Mouse (Mus musculus) adrenal gland (tissue): ENCODE results near the gene Tgm5.
"Not testable (repeated sequence)": the region's sequence is repeated elsewhere in the genome, so short reads cannot be mapped to it uniquely, and the experiment has no call there.

Source experiments
- intact Hi-C: fragments of 180-260 bp; cut with DNase I; formaldehyde crosslinking; loops from one replicate; pipeline ENCODE4 v1.15.1; 2025
- long read RNA-seq, 2 experiments: library from polyadenylated mRNA; unstranded; transcript quantifications; one replicate each; pipeline ENCODE4 v2.0.0; 2020; ENCODE audit warnings: borderline replicate concordance in 1 of 2; ENCODE audit not compliant: insufficient replicate concordance in 1 of 2

Gene Tgm5
- long read RNA-seq, experiment 1 = 0 reads
- long read RNA-seq, experiment 2 = 0 reads

DNA sequence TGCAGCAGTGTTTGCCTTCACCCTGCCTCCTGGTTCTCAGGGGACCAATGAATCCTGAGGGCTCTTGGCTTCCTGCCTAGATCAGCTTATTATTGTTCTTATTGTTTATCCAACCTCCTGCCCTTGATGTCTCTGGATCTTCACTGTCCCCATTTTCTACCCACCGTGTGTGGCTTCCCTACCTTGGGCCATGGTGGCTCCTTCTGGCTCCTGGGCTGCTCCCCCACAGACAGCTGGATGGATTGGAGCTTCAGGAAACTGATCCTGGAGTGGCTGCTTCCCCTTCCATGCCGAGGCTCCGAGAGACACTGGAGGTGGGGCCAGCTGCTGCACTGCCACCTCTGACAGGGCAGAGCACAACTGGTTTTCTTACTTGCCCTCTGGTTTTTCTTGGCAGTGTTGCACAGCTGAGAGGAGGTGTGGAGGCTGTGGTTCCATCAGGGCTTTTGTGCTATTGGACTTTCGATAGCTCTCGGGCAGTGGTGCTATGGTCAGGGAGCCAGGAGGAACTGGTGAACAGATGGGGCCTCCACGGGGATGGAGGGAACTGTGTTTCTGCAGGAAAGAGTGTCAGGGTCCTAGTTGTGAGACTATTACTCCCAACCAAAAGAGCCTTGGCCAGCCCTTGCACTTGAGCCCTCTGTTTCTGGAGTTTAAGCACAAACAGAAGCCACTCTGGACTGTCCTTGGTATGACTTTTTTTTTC lies at the start of gene Tgm5:
Gene Tgm5, minus strand, starts transcription at position 362 of the 706 bp plus-strand sequence.
- intact Hi-C loops = no loop called here

DNA sequence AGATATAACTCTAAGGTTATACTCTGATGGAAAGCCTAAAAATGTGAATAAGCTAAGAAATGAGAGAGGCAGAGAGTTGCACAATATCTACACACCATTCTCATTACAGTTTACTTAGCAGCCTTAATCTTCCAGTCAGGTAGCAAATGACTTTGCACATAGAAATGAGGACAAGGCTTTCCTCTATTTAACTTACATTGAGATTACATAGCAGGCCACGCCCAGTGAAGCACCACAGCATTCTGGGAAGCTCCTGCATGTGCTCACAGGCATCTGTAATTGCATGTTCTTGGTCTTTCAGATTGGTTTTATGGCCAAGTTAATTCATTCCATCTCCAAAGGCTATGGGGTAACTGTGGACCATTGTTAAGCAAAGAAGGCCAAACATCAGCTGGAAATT lies 47.2 kb upstream of the Tgm5 start:
- intact Hi-C loops = no loop called here

DNA sequence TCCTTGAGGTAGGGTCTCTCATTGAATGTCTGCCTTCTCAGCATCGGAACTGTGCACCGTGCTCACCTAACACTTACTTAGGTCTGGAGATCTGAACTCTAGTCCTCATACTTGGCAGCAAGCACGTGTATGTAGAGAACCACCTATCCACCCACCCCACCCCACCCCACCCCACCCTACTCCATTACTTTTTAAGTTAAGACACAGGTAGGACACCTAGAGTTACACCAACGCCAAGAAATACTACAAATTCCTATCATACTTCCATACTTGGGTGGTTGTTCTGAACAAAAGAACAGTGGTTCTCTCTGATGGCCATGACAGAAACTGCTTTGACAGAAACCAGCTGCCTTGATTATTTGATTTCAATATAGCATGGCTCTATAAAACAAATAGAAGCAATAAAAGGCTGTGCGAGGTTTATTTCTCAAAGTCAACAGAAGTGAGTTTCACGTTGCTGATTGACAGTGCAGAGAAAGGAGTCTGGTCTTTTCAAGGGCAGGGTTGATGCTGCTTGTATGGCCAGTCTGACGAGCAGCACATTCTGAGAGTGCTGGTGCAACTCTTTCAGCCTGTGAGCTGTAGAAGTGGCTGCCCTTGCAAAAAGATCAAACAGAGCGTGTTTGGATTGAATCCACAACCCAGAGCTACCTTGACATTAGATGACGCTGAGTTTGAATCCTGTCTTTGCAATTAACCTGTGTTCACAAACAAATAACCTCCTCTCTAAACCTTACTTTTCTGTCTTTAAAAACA lies 43.4 kb upstream of the Tgm5 start:
- intact Hi-C loops = no loop called here

DNA sequence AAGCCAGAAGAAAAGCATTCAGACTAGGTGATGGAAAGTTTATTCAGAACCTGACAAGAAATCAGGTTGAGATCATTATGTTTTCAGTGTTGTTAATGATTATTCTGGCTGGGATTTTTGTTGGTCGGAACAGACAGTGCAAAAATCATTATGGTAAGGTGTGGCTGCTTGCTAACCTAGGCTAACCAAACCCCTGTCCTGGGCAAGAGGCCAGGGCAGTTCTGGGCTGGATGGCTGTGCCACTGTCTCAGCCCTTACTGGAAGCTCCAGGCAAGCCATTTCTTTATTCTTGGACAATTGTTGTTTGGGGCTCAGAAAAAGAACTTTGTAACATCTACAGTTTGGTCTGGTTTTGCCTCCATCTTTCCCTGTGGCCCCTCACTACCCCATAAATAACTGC lies 41.9 kb upstream of the Tgm5 start:
- intact Hi-C loops = no loop called here

DNA sequence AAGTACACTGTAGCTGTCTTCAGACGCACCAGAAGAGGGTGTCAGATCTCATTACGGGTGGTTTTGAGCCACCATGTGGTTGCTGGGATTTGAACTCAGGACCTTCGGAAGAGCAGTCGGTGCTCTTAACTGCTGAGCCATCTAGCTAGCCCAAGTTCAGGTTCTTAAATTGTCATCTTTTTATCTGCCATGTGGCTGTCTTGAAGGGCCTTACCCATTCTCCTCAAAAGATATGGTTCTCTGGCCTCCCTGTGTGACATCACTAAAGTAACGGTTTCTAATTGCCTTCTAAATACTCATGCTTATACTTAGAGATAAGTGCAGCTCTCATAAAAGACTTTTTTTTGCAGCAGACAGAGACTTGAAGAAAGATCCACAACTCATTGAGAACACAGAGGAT lies 40.7 kb upstream of the Tgm5 start:
- intact Hi-C loops = not testable (repeated sequence)

DNA sequence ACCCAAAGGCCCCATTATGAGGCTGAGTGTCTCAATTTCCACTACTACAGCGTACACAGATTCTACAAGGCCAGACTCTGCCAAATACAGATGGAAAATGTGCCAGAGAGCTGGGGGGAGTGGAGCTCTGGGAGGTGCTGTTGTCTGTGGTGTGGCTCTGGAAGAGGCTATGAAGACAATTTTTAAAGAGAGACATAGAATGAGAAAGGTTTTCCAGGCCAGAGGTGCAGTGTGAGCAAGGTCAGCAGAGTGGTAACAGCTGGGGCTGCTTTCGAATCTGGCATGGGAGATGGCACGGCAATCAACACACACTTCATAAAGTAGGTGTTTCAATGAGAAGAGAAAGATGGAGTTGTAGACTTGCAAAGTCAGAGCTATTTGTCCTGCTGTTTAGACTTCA lies 33.6 kb upstream of the Tgm5 start:
- intact Hi-C loops = no loop called here

DNA sequence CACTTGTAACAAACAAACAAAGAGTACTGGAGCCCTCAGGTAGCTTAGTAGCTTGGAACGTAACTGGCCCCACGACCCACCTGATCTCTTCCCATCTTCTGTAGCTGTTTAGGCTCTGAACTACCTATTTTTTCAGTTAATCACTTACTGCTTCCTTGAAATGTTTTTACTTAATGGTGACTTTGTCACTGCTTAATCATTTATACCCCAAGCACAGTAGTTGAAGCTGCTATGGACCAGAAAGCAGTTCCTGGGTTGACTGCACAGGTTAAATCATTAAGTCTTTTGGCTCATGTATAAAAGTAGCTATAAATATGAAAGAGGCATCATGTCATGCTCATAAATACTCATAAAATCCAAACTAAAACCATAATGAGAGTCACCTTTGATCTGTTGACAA lies 29.8 kb upstream of the Tgm5 start:
- intact Hi-C loops = no loop called here

DNA sequence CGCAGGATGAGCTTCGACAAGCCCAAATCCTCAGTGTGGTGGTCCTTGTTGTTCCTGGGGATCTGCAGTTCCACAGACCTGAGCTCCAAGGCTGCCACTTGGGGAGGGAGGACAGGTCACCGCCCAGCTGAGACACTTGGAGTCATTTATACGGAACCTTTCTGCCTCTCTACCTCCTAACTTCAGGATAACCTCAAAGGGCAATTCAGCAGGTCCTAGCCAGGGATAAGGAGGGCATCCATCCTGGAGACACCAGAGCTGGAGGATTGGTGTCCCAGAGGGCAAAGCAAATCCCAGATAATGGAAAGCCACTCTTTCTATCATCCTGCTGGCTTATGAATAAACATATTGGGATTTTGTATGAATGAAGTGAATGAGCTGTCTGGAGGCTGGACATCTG lies 24.1 kb upstream of the Tgm5 start, which contains the start of gene Tgm7:
Gene Tgm7, minus strand, starts transcription at position 101 of the 400 bp plus-strand sequence.
- intact Hi-C loops = no loop called here

DNA sequence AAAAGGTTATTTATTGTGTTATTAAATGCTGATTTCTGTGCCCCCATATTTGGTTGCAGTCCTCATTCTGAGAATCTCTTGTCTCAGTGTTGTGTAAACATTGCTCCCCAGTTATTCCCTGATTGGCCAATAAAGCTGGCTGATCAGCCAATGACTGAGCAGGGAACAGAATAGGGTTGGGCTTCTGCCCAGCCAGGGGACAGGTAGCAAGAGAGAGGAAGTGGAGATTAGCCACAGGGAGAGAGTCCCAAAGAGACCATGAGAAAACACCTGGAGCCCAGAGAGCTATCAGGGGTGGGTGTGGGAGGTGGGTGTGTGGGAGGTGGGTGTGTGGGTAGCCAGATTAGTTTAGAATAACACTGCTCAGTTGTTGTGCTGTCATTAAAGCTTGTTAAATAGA lies 20.3 kb upstream of the Tgm5 start:
- intact Hi-C loops = no loop called here

DNA sequence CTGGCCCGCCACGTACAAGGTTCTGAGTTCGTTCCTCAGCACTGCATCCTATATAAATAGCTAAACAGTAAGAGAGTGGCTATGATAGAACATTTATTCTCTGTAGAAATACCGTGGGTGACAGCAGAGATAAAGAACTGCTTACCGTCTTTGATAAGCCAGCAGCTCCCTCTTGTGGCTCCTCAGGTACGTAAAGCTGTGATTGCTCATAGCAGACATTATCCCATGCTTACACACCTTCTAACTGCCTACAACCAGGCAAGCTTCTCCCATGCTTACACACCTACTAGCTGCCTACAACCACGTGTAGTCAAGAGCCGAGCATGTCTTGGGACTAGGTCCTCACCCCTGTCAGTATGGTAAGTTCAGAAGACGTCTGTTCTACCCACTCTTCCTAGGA lies 16.4 kb upstream of the Tgm5 start:
- intact Hi-C loops = loop anchor here (1.0 kb wide), 1 partner anchor 61 kb away; no protein-coding TSS in a partner anchor

DNA sequence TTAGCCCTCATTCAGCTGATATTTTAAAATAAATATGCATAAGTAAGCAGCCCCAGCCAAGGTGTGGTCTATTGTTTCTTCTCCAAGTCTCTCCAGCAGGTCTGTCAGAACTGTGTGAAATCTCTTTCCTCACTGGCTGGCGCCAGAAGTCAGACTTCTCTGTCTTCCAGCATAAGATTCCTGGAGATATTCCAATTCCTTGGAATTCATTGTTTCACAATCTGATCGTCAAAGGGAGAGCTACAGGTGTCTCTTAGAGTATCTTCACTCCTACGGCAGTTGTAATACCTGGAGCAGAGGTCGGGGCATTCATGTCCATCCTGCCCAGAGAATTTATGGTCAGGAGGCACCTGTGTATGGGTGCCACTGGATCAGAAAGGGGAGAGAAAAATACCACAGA lies 4.1 kb upstream of the Tgm5 start:
- intact Hi-C loops = no loop called here

DNA sequence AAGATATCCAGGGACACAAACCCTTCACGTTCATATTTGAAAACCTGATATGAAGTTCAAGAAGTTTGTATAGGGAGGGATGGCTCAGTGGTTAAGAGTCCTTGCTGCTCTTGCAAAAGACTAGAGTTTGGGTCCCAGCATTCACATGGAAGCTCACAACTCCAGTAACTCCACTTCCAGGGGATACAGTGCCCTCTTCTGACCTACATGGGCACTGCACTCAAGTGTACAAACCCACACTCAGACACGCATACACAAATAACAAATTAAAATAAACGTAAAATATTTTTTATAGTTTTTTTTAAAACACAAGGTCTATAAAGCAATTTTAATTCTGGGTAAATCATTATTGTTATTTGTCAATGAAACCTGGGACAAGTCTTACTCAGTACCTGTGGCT lies 2.9 kb upstream of the Tgm5 start:
- intact Hi-C loops = no loop called here

DNA sequence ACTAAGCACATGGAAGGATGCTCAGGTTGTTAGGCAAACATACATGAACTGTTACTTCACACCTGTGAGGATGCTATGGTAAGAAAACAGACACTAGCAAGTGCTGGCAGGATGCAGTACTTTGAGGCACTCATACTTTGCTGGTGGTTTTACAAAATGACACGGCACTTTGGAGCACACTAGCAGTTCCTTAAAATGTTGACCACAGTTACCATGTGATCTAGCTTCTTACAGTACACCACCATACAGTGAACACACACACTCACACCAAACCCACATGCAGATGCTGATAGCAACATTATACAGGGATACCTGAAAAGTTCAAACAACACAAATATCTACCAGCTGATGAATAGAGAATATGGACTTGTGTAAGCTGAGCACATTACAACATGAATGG lies 3.0 kb downstream of the Tgm5 start:
- intact Hi-C loops = no loop called here

DNA sequence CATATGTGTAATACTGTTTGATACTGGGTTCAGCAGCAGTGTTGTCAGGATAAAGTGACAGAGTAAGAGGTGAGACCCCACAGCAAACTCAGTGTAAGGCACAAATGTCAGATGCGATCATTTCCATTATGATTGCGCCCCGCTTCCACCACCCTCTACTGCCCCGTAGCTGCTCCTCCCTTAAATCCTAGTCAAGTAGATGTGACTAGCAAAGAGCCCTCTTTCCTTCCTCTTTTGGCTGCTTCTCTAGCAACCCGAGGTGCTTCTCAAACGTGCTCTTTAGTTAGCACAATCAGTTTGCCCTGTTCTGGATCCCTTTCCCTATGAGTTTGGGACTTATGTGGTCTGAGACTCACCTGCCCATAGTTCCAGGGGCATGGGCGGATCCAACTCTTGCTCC lies 10.9 kb downstream of the Tgm5 start:
- intact Hi-C loops = no loop called here

DNA sequence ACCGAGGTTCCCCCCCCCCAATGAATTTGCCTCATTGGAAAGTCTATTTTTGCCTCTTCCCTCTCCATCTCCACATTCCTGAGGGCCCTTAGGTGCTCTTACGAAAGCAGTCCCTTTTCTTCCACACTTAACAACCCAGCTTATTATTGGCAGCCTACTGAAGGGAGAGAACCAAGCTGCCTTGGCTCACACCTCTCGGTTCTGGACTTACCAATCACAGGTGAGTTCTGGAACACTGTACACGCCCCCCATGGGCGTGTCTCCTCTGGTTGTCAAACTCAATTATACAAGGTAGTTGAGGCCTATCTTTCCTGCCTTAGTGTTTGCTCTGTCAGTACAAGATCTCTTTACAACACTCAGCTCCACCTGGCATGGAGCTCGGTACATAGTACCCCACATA lies 13.8 kb downstream of the Tgm5 start:
- intact Hi-C loops = no loop called here

DNA sequence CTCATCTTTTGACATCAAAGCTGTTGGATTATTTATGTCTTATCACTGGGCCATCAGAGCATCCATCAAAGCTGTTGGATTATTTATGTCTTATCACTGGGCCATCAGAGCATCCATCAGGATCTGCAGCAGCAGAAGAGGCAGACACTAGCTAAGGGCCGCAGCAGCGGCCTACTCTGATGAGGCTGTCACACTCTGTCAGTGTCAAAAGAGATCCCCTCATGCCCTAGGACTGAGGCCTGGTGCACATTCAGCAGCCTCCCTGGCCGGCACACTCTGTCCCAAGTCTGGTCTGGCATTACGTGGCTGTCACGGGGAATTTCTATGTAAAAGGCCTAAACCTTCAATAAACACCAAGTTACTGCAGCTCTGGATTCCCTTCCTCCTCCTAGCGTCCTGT lies 16.1 kb downstream of the Tgm5 start:
- intact Hi-C loops = no loop called here

DNA sequence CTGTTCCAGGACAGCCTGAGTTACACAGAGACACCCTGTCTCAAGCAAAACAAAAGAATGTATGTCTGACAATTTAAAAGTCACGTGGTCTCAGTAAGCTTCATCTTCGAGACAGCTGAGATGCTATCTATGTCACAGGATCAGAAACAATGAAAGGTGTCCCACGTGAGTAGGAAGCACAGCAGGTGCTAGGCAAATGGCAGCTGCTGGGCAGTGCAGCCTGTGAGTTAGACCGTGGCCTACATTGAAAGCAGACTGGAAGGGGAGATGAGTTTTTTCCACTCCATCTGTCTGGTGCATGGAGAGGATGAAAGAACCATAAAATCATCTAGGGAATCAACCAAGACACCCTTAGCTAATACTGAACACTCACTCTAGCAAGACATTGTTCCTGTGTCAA lies 18.5 kb downstream of the Tgm5 start:
- intact Hi-C loops = no loop called here

DNA sequence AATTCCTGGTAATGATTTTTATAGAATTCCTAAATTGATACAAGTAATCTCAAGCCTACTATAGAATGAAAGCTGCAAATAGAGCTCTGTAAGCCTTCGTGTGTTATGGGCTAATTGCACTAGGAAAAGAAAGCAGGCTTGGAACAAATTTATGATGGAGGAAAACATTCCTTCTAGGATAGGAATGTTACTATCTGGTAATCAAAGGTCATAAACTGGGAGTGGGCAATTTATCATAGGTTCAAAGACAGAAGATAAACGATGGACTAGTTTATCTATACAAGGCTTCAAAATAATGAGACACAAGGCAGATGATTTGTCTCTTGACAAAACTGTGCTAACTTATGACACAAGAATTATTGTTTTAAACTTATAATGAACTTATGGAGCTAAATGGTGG lies 24.3 kb downstream of the Tgm5 start:
- intact Hi-C loops = no loop called here

DNA sequence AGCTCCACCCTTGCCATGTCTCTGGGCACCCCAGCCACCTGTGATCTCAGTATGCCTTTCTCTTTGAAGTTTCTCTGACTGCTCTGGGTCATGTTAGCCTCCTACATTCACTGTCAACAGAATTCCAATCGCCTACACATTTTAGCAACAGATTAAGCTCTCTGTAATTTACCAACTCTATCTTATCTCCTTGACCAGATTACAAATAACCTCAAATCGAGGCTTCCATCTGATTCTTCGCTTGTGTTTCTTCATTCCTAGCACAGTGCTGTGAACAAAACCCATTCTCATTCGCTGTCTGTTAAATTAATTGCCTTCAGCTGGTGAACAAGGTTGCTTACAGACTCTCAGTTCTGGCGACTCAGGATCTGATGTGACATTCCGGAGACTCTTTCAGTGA lies 27.6 kb downstream of the Tgm5 start:
- intact Hi-C loops = no loop called here

DNA sequence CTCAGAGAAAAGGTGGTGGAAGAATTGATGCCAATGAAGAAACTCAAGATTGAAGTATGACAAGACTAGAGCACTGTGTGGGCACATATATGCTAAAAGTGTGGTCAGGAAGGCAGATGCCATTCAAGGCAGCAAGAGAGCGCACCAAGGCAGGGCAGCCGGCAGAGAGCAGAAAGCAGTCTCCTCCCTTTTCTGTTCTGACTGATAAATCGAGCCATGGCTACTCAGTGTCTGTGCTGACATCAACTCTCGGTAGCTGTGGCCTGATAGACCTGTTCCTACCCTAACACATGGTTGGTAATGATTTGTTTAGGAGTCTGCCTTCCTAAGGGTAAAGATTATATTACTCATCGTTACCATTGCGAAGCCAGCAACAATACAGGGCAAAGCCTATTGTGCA lies 29.7 kb downstream of the Tgm5 start:
- intact Hi-C loops = no loop called here

DNA sequence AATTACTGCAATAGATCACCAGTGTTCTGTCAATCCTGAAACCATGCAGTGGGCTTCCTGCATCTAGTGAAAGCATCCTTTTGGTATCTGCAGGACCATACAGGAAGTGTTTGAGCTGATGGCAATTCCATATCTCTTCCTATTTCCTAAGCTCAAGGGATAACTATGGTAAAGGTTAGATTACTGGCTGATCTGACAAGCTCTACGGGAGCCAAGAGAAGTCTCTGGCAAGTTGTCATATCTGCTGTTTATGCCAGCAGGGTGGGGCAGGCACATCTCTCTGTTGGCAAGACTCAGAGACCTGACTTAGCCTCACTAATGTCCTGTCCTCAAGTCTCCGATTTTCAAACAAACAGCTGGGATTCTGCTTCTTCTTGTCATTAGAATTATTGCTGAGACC lies 31.6 kb downstream of the Tgm5 start:
- intact Hi-C loops = no loop called here

DNA sequence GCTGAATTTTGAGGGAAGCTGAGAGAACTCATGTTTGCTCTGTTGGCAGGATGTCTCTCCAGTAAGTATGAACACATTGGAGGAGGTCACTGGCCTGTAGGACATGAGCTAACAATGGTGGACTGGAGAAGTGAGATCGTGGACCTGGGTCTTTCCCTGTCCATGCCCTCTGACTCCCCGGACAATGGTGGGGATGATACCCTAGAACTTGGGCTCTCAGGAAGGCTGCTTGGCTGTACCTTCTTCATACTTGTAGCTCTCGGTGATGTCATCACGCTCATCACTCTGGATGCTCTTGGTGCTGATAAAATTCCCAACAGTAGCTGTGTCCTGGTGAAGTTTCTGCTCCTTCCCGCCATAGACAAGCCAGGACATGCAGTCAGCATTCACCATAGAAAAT lies 33.5 kb downstream of the Tgm5 start:
- intact Hi-C loops = no loop called here

DNA sequence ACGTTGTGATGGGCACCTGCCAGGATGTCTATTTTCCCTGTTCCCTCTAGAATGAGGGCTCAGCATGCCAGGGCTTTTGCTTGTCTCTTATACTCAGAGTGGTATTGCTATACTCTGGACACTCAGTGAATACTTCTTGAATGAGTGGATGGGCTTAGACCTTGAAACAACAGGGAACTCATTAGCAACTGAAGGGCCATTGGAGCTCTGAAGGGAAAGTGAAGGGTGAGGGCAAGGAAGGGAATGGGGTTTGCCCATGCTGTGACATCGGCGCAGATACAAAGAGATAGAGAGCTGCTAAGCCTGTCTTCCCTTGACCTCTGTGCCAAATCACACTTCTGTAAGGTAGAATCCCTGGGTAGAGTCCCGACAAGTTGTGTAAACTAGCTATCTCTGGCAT lies 40.0 kb downstream of the Tgm5 start:
- intact Hi-C loops = no loop called here
